Mouse (Mus musculus) cerebellum, adult 11 months (tissue): Measurements from ENCODE around the gene Mmp8.

Experiments used
- DNase-seq: peaks from one replicate; pipeline ENCODE4 v3.0.0; 2022

The Mmp8 gene

DNA sequence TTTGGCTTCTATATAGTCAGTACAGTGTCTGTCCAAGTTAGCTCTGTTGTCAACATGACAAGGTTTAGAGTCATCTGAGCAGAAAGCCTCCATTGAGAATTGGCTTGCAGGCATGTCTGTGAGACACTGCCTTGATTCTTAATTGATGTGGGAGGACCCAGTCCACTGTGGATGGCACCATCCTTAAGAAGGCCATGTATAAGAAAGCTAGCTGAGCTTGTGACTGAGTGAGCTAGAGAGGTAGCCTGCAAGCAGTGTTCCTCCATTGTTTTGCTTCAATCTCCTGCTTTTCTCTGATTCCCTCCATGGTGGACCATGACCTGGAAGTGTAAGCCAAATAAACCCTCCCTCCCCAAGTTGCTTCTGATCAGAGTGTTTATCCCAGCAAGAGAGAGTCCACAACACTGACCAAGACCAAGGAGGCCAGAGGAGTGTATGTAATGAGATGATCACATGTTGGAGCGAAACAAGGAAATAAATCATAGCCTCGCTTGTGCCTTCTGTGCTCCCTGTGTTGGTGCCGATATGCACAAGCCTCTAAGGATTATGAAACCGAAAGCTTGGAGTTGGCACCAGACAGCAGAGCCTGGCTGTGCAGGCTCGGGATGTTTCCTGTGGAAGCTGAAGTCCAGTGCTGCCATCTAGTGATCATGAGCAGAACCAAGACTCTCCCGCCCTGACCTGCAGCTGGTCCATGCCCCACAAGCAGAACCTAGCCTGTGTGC, 36.7 kb downstream of the Mmp8 start:
- peak; percentile 64 for DNase-seq

DNA sequence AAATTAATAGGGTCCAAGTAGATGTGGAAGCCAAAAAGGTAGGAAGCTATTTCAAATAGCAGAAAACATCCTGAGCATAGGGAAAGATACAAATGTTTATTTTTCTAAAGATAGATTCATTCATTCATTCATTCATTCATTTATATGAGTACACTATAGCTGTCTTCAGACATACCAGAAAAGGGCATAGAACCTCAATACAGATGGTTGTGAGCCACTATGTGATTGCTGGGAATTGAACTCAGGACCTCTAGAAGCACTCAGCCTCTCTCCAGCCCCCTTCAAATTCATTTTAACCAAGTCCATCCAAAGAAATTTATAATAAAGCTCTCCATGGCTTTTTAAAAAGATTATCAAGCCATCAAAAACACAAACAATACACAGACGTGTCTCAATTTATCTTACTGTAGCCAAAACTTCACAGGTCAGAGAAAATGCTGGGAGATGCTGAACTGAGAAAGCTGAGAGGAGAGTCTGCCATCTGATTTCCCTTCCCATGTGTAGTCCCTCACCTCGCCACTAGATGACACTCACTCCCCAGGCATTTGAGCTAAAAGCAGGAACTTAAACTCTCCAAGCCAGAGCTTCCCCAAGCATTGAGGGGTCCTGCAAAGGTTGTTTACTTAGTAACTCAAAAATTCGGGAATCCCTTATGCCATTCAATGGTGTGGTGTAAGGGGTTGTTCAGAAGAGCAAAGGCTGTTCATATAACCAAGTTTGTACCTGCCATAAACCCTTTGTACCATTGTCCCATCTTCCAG, 44.9 kb downstream of the Mmp8 start:
- DNase-seq = peak; percentile 29

DNA sequence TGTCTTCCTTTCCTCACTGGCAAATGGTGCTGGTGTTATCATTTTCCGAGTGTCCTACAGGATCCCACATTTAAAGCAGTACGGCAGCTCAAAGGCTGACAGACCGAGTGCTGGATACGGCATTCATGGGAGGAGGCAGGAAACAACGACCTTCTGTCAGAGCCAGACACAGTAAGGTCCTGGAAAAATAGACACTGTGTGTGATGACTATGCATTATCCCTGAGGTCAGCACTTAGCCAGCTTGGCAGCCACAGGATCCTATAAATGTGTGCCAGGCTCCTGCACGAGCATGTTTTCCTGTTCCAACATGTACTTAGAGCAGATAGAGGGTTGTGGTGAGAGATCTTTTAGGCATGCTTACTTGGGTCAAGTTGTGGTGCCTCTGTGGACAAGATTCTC, 45.7 kb downstream of the Mmp8 start:
- no peak for DNase-seq

GRCm38 (mm10) chr9:7605638-7606037, 47.4 kb downstream of the Mmp8 start:
- DNase-seq = no peak
